Mouse (Mus musculus): ENCODE measurements around the gene Sox15. TPM values are rescaled to one million over a fixed set of nuclear protein-coding genes. Genes with fewer than 3 reads are reported as not detected.
"Not testable (repeated sequence)": the region's sequence is repeated elsewhere in the genome, so short reads cannot be mapped to it uniquely, and the experiment has no call there.

Sox15 gene
- total RNA-seq, 1 experiment, result 6.6 TPM

- in situ Hi-C loops (cut with MboI; ENCODE audit: low sequenced_read_pairs in 2 of 2, unreplicated experiment in 2 of 2); H3K27ac ChIP-seq (ENCODE audit: insufficient read depth, low read depth, low read length, poor library complexity, severe bottlenecking); DNase-seq (ENCODE audit: low read depth, low spot score); H3K4me1 ChIP-seq (ENCODE audit: control insufficient read depth in 2 of 2, insufficient read depth in 2 of 2, low read length in 2 of 2, poor library complexity in 1 of 2); H3K9me3 ChIP-seq (ENCODE audit: control insufficient read depth, insufficient read depth, low read depth, low read length); H3K36me3 ChIP-seq (ENCODE audit: control insufficient read depth, insufficient read depth, low read length, poor library complexity, severe bottlenecking): not testable (repeated sequence)
- Histone ChIP-seq H3K9ac (ENCODE audit: insufficient read depth, low read depth, low read length, poor library complexity, severe bottlenecking) (peak overlapping the region; percentile 35; the same call in 1 of the 2 replicates), H3K4me3 (ENCODE audit: insufficient read depth in 1 of 2, low read depth in 1 of 2, low read length in 2 of 2, poor library complexity in 1 of 2, severe bottlenecking in 1 of 2) (peak overlapping the region in 1 of 2 experiments; percentile 37; a peak in 2 of 4 replicates)
- peak; percentile 66; the same call in 1 of the 2 replicates for TF ChIP-seq ZNF384 (IDR thresholded peaks at IDR 0.05; ENCODE audit: low read depth, low read length)
These were observed 40.9 kb upstream of the Sox15 start for GRCm38 (mm10) chr11:69614257-69614588.

GRCm38 (mm10) chr11:69616781-69617180 is 38.3 kb upstream of the Sox15 start:
- H3K9ac ChIP-seq (ENCODE audit: insufficient read depth, low read depth, low read length, poor library complexity, severe bottlenecking), result no peak overlapping the region
- H3K27ac ChIP-seq (ENCODE audit: insufficient read depth, low read depth, low read length, poor library complexity, severe bottlenecking), result no peak overlapping the region
- in situ Hi-C loops (cut with MboI; ENCODE audit: low sequenced_read_pairs in 2 of 2, unreplicated experiment in 2 of 2), result no loop called here
- no peak overlapping the region for H3K4me3 ChIP-seq (ENCODE audit: insufficient read depth in 1 of 2, low read depth in 1 of 2, low read length in 2 of 2, poor library complexity in 1 of 2, severe bottlenecking in 1 of 2)
- DNase-seq (ENCODE audit: low read depth, low spot score), result no peak
- peaks cover 0 to 2% of the 10 kb centered on the region in 2 experiments; a peak in 1 of 4 replicates for H3K4me1 ChIP-seq (ENCODE audit: control insufficient read depth in 2 of 2, insufficient read depth in 2 of 2, low read length in 2 of 2, poor library complexity in 1 of 2)
- H3K9me3 ChIP-seq (ENCODE audit: control insufficient read depth, insufficient read depth, low read depth, low read length), result no peaks in the 10 kb centered on the region
- no peaks in the 10 kb centered on the region for H3K36me3 ChIP-seq (ENCODE audit: control insufficient read depth, insufficient read depth, low read length, poor library complexity, severe bottlenecking)
- TF ChIP-seq ZNF384 (IDR thresholded peaks at IDR 0.05; ENCODE audit: low read depth, low read length), result no peak
- no peak for TF ChIP-seq MAFK (IDR thresholded peaks at IDR 0.05; ENCODE audit: insufficient read depth, low read depth, low read length)

GRCm38 (mm10) chr11:69617805-69618204 is 37.3 kb upstream of the Sox15 start, which contains the start of gene Shbg:
Gene Shbg (minus strand): TSS chr11:69617905.
- H3K27ac ChIP-seq (ENCODE audit: insufficient read depth, low read depth, low read length, poor library complexity, severe bottlenecking), result no peak within 1 kb of the TSS
- no peak within 1 kb of the TSS for H3K9ac ChIP-seq (ENCODE audit: insufficient read depth, low read depth, low read length, poor library complexity, severe bottlenecking)
- no peaks in the 10 kb centered on the region for H3K36me3 ChIP-seq (ENCODE audit: control insufficient read depth, insufficient read depth, low read length, poor library complexity, severe bottlenecking)
- H3K4me3 ChIP-seq (ENCODE audit: insufficient read depth in 1 of 2, low read depth in 1 of 2, low read length in 2 of 2, poor library complexity in 1 of 2, severe bottlenecking in 1 of 2), result no peak within 1 kb of the TSS
- TF ChIP-seq MAFK (IDR thresholded peaks at IDR 0.05; ENCODE audit: insufficient read depth, low read depth, low read length) (no peak), HCFC1 (IDR thresholded peaks at IDR 0.05; ENCODE audit: borderline replicate concordance, insufficient read depth, low read length) (no peak), CHD2 (IDR thresholded peaks at IDR 0.05; ENCODE audit: low read depth, low read length) (no peak), ZC3H11A (IDR thresholded peaks at IDR 0.05; ENCODE audit: borderline replicate concordance, low read depth, low read length) (no peak), ZNF384 (IDR thresholded peaks at IDR 0.05; ENCODE audit: low read depth, low read length) (no peak)
- peaks cover 0 to 9% of the 10 kb centered on the region in 2 experiments; a peak in 2 of 4 replicates for H3K4me1 ChIP-seq (ENCODE audit: control insufficient read depth in 2 of 2, insufficient read depth in 2 of 2, low read length in 2 of 2, poor library complexity in 1 of 2)
- DNase-seq (ENCODE audit: low read depth, low spot score), result no peak
- in situ Hi-C loops (cut with MboI; ENCODE audit: low sequenced_read_pairs in 2 of 2, unreplicated experiment in 2 of 2), result no loop called here
- no peaks in the 10 kb centered on the region for H3K9me3 ChIP-seq (ENCODE audit: control insufficient read depth, insufficient read depth, low read depth, low read length)

- in situ Hi-C loops (cut with MboI; ENCODE audit: low sequenced_read_pairs in 2 of 2, unreplicated experiment in 2 of 2), result no loop called here
- no peak overlapping the region for H3K4me3 ChIP-seq (ENCODE audit: insufficient read depth in 1 of 2, low read depth in 1 of 2, low read length in 2 of 2, poor library complexity in 1 of 2, severe bottlenecking in 1 of 2)
- no peak overlapping the region for H3K27ac ChIP-seq (ENCODE audit: insufficient read depth, low read depth, low read length, poor library complexity, severe bottlenecking)
These were observed 34.6 kb upstream of the Sox15 start for GRCm38 (mm10) chr11:69620394-69621081.

More at GRCm38 (mm10) chr11:69620394-69621081, 34.6 kb upstream of the Sox15 start:
- no peak for DNase-seq (ENCODE audit: low read depth, low spot score)
- TF ChIP-seq ZNF384 (IDR thresholded peaks at IDR 0.05; ENCODE audit: low read depth, low read length) (no peak), ZC3H11A (IDR thresholded peaks at IDR 0.05; ENCODE audit: borderline replicate concordance, low read depth, low read length) (no peak), HCFC1 (IDR thresholded peaks at IDR 0.05; ENCODE audit: borderline replicate concordance, insufficient read depth, low read length) (no peak), CHD2 (IDR thresholded peaks at IDR 0.05; ENCODE audit: low read depth, low read length) (no peak), MAFK (IDR thresholded peaks at IDR 0.05; ENCODE audit: insufficient read depth, low read depth, low read length) (no peak)
- Histone ChIP-seq H3K9me3 (ENCODE audit: control insufficient read depth, insufficient read depth, low read depth, low read length) (no peaks in the 10 kb centered on the region), H3K4me1 (ENCODE audit: control insufficient read depth in 2 of 2, insufficient read depth in 2 of 2, low read length in 2 of 2, poor library complexity in 1 of 2) (peaks cover 2 to 9% of the 10 kb centered on the region in 2 experiments; a peak in 2 of 4 replicates), H3K9ac (ENCODE audit: insufficient read depth, low read depth, low read length, poor library complexity, severe bottlenecking) (no peak overlapping the region), H3K36me3 (ENCODE audit: control insufficient read depth, insufficient read depth, low read length, poor library complexity, severe bottlenecking) (no peaks in the 10 kb centered on the region)

Measured in ES-E14 (cell line).